Mouse (Mus musculus): ENCODE measurements around the gene Pnma5.

- TF ChIP-seq ZNF384 (IDR thresholded peaks at IDR 0.05; ENCODE audit: low read depth, low read length), result no peak
- TF ChIP-seq ZC3H11A (IDR thresholded peaks at IDR 0.05; ENCODE audit: borderline replicate concordance, low read depth, low read length), result no peak
- TF ChIP-seq CHD2 (IDR thresholded peaks at IDR 0.05; ENCODE audit: low read depth, low read length), result no peak
- no peak for TF ChIP-seq HCFC1 (IDR thresholded peaks at IDR 0.05; ENCODE audit: borderline replicate concordance, insufficient read depth, low read length)
- TF ChIP-seq MAFK (IDR thresholded peaks at IDR 0.05; ENCODE audit: insufficient read depth, low read depth, low read length), result no peak
Measured at GRCm38 (mm10) chrX:72986841-72987519, 49.9 kb downstream of the Pnma5 start, which contains the start of gene Zfp185.

All from ES-E14 (cell line).